Mouse (Mus musculus) midbrain, embryonic 11.5 days (tissue): ENCODE measurements at regions not wholly inside any gene's neighbourhood (a gene's known extent, or its start where the extent isn't known, plus 50 kb on each side); places are given as distances from the start of the nearest gene placed in this dataset.

ENCODE experiments used
- ATAC-seq: fragments of 200-750 bp; cut with Nextera tagmentation; 2 replicates; pipeline ENCODE4 v1.8.0; 2017; ENCODE audit warnings: moderate TSS enrichment, moderate library complexity; ENCODE audit not compliant: low FRiP score
- DNase-seq: peaks from one replicate; pipeline ENCODE4 v3.0.0; 2015; ENCODE audit warnings: low spot score; ENCODE audit errors: missing footprints
- H3K27ac ChIP-seq: fragments of 300-500 bp; sonication (generic); 2 replicates; pipeline ENCODE4 v1.5.1; 2014; ENCODE audit warnings: low read depth, low read length
- H3K27me3 ChIP-seq: fragments of 300-500 bp; sonication (generic); 2 replicates; pipeline ENCODE4 v1.6.1; 2014; ENCODE audit warnings: mild to moderate bottlenecking, low read length, moderate library complexity, mixed read lengths; ENCODE audit not compliant: control insufficient read depth, insufficient read depth
- H3K36me3 ChIP-seq: fragments of 300-500 bp; sonication (generic); 2 replicates; pipeline ENCODE4 v1.6.1; 2014; ENCODE audit warnings: mild to moderate bottlenecking, low read length, moderate library complexity, mixed read lengths; ENCODE audit not compliant: control insufficient read depth, insufficient read depth
- H3K4me1 ChIP-seq: fragments of 300-500 bp; sonication (generic); 2 replicates; pipeline ENCODE4 v1.6.1; 2014; ENCODE audit warnings: low read length; ENCODE audit not compliant: control insufficient read depth, insufficient read depth
- H3K4me2 ChIP-seq: fragments of 300-500 bp; sonication (generic); 2 replicates; pipeline ENCODE4 v1.6.1; 2014; ENCODE audit warnings: mild to moderate bottlenecking, moderate library complexity
- H3K4me3 ChIP-seq: fragments of 300-500 bp; sonication (generic); 2 replicates; pipeline ENCODE4 v1.5.1; 2014; ENCODE audit warnings: low read depth, low read length
- H3K9ac ChIP-seq: fragments of 300-500 bp; sonication (generic); 2 replicates; pipeline ENCODE4 v1.6.1; 2014; ENCODE audit warnings: low read length
- H3K9me3 ChIP-seq: fragments of 300-500 bp; sonication (generic); 2 replicates; pipeline ENCODE4 v1.6.1; 2016; ENCODE audit warnings: low read length; ENCODE audit not compliant: control insufficient read depth
- WGBS: fragments of 180-500 bp; shearing (Covaris S2); extraction: QIAGEN DNeasy Blood & Tissue Kit; methylation state at CpG from one replicate; pipeline ENCODE4 v1.1.7; 2014; 5-methylcytosine and 5-hydroxymethylcytosine counted together

- no peak overlapping the region for H3K27ac ChIP-seq
- H3K4me3 ChIP-seq = no peak overlapping the region
- ATAC-seq = no peak
- peak; percentile 81 for DNase-seq
- no peaks in the 10 kb centered on the region for H3K9me3 ChIP-seq
- 93% methylated on average over 6 of the region's 6 CpGs for WGBS
- H3K27me3 ChIP-seq = no peaks in the 10 kb centered on the region
- no peaks in the 10 kb centered on the region for H3K4me1 ChIP-seq
- no peaks in the 10 kb centered on the region for H3K36me3 ChIP-seq
- no peak overlapping the region for H3K9ac ChIP-seq
- no peak overlapping the region for H3K4me2 ChIP-seq
Measured at GRCm38 (mm10) chr2:38439191-38439590, 72.3 kb upstream of the Nek6 start.

GRCm38 (mm10) chr2:38439973-38440372 lies 71.5 kb upstream of the Nek6 start:
- WGBS = 71% methylated on average over 5 of the region's 5 CpGs
- no peak overlapping the region for H3K27ac ChIP-seq
- no peaks in the 10 kb centered on the region for H3K27me3 ChIP-seq
- no peak overlapping the region for H3K9ac ChIP-seq
- ATAC-seq (no peak), DNase-seq (peak; percentile 51)
- no peak overlapping the region for H3K4me2 ChIP-seq
- H3K4me1 ChIP-seq = no peaks in the 10 kb centered on the region
- no peaks in the 10 kb centered on the region for H3K9me3 ChIP-seq
- H3K4me3 ChIP-seq = no peak overlapping the region
- no peaks in the 10 kb centered on the region for H3K36me3 ChIP-seq

GRCm38 (mm10) chr2:38449092-38449491 lies 62.4 kb upstream of the Nek6 start:
- Histone ChIP-seq H3K9me3 (no peaks in the 10 kb centered on the region), H3K4me1 (peaks cover under 1% of the 10 kb centered on the region; the same call in 1 of the 2 replicates), H3K4me2 (no peak overlapping the region), H3K27me3 (no peaks in the 10 kb centered on the region), H3K27ac (no peak overlapping the region), H3K9ac (no peak overlapping the region), H3K36me3 (no peaks in the 10 kb centered on the region), H3K4me3 (no peak overlapping the region)
- WGBS = 93% methylated on average over 6 of the region's 6 CpGs
- ATAC-seq (no peak), DNase-seq (no peak)

- Histone ChIP-seq H3K36me3 (no peaks in the 10 kb centered on the region), H3K9ac (no peak overlapping the region), H3K27me3 (no peaks in the 10 kb centered on the region), H3K4me2 (no peak overlapping the region), H3K27ac (no peak overlapping the region), H3K4me3 (no peak overlapping the region), H3K4me1 (peaks cover 2% of the 10 kb centered on the region; the same call in 1 of the 2 replicates), H3K9me3 (no peaks in the 10 kb centered on the region)
- DNase-seq = no peak
- WGBS = 95% methylated on average over 3 of the region's 3 CpGs
- ATAC-seq = no peak
Measured at GRCm38 (mm10) chr2:38456571-38456970, 54.9 kb upstream of the Nek6 start.

- no peaks in the 10 kb centered on the region for H3K9me3 ChIP-seq
- no peak overlapping the region for H3K9ac ChIP-seq
- H3K27me3 ChIP-seq = no peaks in the 10 kb centered on the region
- H3K27ac ChIP-seq = no peak overlapping the region
- no peaks in the 10 kb centered on the region for H3K4me1 ChIP-seq
- no peak for DNase-seq
- no peak overlapping the region for H3K4me3 ChIP-seq
- H3K36me3 ChIP-seq = no peaks in the 10 kb centered on the region
- 79% methylated on average over 2 of the region's 2 CpGs for WGBS
- ATAC-seq = no peak
- H3K4me2 ChIP-seq = no peak overlapping the region
Measured at GRCm38 (mm10) chr2:38460367-38460766, 51.1 kb upstream of the Nek6 start.

- H3K36me3 ChIP-seq = no peaks in the 10 kb centered on the region
- H3K27ac ChIP-seq = no peak overlapping the region
- DNase-seq = no peak
- no peaks in the 10 kb centered on the region for H3K4me1 ChIP-seq
- H3K27me3 ChIP-seq = no peaks in the 10 kb centered on the region
- WGBS = 81% methylated on average over 6 of the region's 6 CpGs
- H3K4me3 ChIP-seq = no peak overlapping the region
- H3K4me2 ChIP-seq = no peak overlapping the region
- no peaks in the 10 kb centered on the region for H3K9me3 ChIP-seq
- no peak for ATAC-seq
- H3K9ac ChIP-seq = no peak overlapping the region
Measured at GRCm38 (mm10) chr2:38460825-38461540, 50.5 kb upstream of the Nek6 start.
